Mouse (Mus musculus) cerebellum, adult 9-10 months (tissue): ENCODE data around the gene Msh6.
A peak's percentile ranks its signal among the peaks of the same experiment; 100 is the strongest.
"Not testable (repeated sequence)": the region's sequence is repeated elsewhere in the genome, so short reads cannot be mapped to it uniquely, and the experiment has no call there.

Experiments
- DNase-seq: peaks from one replicate; pipeline ENCODE4 v3.0.0; 2022

The Msh6 gene

DNA sequence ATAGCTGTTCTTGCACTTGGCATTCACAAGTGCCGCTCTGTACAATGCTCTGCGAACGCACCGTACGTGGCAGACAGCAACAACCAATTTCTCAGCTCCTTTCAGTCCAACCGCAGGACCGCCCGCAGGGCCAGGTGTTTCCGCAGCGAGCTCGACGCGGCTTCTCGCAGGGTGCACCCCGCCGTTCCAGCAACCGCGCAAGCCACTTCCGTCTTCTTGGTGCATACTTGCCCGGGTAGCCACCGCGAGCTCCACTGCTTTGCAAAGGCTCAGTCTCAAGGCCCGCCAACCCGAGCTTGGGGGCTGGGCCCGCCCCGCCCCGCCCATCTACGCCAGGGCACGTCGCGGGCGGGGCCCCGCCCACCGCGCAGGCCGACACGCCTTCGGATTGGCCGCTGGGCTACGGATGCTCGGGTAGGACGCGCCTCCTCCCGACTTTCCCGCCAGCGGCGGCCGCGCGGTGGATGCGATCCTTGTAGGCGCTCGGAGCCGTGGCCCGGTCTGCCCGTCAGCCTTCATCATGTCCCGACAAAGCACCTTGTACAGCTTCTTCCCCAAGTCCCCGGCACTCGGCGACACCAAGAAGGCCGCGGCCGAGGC is at the start of gene Msh6:
Gene Msh6, plus strand, starts transcription at position 434 of the 600 bp plus-strand sequence.
- DNase-seq: peak; percentile 83

DNA sequence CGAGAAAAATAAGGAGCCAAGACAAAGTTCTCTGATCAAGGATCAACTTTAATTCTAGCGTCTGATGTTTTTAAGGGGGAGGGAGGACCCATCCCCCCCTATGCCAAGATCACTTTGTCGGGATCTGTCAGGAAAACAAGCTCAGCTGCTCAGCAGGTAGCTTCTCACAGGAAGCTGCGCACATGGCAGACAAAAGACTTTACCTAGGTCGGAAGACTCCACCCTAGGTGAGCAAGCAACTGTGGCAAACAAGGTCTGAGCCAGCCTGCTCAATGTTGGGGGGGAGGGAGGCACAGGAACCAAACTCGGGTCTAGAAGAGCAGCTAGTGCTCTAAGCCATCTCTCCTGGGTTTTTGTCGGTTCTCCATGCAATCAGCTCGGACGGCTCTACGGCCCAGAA is 40.5 kb upstream of the Msh6 start:
- no peak for DNase-seq

DNA sequence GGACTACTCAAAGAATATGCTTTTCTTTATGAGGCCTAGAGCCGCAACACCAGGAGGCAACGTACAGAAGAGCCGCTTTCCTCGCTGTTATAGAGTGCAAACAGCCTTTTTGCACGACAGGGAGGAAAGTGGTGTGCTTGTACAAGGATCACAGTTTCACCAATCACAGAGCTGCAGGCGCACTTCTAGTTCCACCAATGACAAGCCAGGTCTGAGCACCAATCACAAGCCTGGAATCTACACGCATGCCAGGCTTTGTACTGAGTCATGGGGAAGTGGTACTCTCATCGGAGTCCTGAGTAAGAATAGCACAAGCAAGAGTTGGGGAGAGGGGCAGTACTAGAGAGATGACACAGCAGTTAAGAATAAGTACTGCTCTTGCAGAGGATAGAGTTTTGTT is 40.1 kb upstream of the Msh6 start:
- DNase-seq: no peak

DNA sequence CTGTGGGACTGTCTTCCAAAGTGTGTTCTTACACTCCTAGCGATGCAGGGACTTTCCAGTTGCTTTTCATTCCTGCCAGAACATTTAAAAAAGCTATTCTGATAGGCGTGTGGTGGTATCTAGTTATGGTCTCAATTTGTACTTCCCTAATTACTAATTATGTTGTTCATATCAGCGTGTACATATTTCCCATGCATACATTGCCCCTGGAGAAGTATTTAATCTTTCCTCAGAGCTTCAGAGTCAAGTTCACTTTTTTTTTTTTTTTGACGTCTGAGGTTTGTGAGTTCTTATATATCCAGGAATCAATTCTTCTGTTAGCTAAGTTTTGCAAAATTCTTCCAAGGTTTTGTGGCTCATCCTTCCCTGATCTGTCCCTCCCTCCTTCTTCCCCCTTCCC is 38.7 kb upstream of the Msh6 start:
- no peak for DNase-seq

DNA sequence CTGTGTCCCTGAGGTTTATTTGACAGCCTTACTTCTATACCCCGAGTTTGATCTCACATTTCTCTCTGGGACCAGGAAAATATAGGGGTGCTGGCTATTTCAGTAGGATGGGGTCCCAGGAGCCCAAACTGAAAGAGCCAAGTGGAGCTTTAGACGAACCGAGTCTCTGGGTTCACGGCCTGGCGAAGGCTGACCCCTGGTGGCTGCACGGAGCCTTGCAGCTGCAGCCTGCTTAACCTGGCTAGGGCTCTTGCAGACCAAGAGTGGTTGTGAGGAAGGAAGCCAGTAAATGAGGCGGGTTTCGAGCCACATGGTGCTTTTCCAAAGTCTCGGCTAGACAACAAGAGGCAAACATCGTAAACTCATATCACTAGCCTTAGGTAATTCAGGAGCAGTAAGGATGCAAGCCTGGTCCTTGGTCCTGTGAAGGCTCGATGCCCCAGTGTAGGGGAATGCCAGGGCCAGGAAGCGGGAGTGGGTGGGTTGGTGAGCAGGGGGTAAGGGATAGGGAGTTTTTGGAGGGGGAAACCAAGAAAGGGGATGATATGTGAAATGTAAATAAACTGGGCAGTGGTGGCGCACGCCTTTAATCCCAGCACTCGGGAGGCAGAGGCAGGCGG is 25.8 kb upstream of the Msh6 start:
- peak; percentile 85 for DNase-seq

DNA sequence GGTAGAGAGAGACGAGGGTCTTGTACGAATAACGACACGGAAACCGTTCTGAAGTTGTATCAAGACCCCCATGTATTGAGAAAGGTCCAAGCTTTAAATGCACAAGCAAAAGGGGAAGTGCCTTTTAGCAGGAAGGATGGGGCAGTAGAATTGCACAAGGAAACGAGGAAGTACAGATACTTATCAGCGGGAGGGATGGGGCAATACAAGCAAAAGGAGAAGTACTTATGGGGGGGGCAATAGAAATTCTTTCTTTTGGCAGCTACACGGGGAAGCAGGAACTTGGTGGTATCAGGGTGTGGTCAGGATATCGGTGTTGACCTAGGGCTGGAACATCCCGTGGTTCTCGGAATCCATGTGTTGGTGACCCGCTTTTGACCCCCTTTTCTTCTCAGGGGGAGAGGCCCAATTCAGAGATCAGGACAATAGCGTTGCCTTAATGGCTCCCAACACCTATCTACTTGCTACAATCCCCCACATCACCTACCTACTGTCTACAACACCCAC is 20.2 kb upstream of the Msh6 start:
- not testable (repeated sequence) for DNase-seq

DNA sequence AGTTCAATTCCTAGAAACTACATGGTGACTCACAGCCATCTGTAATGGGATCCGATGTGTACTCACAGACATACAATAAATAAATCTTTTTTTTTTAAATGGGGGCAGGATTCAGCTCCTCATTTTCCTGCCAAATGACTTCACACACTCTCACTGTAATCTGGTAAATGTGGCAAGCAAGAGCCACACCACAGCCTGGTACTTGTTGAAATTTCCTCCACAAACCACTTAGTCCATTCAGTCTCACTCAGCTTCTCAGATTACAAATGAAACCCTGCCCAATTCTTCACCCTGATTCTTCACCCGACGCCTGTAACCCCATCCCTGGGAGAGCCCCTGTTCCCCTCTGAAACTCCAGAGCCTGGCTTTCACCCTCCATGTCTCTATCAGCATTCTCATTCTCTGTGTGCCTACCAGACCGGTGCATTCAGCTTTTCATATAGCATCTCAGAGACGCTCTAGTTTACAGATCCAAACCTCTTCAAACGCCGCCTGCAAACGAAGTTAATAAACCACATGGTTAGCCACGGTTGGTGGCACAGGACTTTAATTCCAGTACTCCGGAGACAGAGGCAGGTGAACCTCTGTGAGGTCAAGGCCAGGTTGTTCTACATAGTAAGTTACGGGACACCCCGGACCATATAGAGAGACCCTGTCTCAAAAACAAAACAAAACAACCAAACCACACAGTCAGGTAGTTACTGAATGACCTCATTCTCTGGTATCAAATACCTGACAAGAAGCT is 17.6 kb upstream of the Msh6 start:
- DNase-seq: no peak

DNA sequence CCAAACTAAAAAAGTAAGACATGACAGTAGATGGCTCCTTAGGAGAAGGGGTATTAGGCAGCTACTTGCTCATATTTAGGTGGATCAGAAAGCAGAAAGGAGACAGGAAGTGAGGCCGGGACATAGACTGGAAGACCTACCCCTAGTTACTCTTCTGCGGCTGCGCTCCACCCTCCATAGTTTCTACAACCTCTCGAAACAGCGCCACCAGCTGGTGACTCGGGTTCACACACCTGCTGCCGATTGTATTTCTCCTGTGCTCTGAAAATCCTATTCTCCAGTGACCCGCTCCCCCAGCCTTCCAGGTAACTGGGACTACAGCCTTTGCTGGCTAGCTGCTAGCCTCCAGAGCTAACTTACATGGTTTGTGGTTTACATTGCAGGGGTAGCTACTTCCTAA is 16.6 kb upstream of the Msh6 start:
- no peak for DNase-seq

DNA sequence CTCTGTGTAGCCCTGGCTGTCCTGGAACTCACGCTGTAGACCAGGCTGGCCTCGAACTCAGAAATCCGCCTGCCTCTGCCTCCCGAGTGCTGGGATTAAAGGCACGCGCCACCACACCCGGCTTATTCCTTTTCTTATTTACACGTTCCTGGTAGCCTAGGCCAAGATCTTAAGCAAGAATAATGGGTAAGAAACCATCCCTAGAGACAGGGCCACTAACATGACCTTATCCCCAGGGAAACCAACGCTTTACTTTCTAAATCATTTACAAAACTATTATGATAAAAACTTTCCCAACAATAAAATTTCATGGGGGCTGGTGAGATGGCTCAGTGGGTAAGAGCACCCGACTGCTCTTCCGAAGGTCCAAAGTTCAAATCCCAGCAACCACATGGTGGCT is 15.5 kb upstream of the Msh6 start:
- DNase-seq: not testable (repeated sequence)

DNA sequence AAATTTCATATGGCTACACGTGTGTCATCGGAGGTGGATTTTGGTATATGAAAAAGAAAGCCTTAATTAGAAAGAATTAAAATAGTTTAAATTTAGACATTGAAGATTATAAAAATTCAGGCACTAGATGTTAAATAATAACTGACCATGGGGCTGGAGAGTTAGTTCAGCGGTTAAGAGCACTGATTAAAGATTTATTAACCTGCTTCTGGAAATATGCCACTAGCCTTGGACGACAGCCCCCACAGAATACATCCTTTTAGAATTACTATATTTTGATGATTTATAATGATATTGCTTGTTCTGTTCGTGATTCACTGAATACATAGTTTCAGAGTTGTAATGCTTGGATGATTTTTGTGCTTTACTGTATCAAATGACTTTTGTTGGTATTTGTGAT is 14.9 kb upstream of the Msh6 start:
- DNase-seq: not testable (repeated sequence)

DNA sequence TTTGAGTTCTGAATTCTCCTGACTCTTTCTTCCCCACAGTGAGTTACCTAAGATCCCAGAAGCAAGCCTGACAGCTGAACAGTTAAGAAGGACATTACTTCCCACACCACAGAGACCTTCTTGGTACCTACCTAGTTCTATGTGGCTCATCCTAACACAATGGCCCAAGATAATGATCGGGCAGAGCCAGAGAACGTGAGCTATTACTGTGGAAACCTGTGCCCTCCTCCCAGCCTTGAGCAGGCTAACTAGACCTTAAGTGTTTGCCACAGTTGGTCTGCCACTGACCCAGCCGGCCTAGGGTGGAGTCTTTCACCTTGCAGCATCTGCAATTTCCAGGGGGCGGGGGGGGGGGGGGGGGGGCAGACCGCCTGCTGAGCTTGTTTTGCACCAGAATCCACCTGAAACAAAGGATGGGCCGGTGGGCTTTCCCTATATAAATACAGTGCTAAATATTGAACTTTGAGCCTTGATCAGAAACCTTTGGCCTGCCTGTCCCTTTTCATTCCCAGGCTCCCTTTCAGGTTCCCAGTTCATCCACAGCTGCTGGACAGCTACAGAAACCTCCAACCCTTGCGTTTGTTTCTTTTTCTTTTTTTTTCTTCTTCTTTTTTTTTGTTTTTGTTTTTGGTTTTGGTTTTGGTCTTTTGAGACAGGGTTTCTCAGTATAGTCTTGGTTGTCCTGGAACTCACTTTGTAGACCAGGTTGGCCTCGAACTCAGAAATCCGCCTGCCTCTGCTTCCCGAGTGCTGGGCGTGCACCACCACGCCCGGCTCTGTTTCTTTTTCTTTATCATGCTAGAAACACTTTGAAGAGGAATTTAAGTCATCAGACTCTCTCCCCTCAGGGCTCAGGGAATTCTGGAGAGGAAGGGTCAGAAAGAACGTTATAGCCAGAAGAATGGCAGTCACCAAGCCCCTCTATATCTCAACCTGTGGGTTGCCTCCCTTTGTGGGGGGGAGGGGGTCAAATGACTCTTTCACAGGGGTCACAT is 11.5 kb upstream of the Msh6 start:
- DNase-seq: no peak

DNA sequence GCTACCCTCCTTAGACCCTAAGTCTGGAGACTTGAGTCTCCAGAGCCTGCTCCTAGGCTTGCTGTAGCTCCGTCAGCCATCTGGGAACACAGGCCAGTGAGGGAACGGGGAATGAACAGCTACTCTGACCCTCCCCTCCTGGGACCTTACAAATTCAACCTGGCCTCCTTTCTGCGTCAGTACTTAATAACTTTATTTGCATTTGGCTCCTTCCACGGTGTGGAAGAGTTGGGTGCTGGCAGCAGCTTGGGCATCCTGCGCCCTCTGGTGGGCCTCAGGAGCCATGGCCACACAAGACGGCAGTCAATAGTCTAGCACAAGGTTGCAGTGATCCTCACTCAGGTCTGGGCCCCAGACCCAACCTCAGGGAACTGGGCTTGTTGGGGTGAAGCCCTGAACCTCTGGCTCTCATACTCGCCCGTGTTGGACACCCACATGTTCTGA is 6.4 kb upstream of the Msh6 start:
- not testable (repeated sequence) for DNase-seq

DNA sequence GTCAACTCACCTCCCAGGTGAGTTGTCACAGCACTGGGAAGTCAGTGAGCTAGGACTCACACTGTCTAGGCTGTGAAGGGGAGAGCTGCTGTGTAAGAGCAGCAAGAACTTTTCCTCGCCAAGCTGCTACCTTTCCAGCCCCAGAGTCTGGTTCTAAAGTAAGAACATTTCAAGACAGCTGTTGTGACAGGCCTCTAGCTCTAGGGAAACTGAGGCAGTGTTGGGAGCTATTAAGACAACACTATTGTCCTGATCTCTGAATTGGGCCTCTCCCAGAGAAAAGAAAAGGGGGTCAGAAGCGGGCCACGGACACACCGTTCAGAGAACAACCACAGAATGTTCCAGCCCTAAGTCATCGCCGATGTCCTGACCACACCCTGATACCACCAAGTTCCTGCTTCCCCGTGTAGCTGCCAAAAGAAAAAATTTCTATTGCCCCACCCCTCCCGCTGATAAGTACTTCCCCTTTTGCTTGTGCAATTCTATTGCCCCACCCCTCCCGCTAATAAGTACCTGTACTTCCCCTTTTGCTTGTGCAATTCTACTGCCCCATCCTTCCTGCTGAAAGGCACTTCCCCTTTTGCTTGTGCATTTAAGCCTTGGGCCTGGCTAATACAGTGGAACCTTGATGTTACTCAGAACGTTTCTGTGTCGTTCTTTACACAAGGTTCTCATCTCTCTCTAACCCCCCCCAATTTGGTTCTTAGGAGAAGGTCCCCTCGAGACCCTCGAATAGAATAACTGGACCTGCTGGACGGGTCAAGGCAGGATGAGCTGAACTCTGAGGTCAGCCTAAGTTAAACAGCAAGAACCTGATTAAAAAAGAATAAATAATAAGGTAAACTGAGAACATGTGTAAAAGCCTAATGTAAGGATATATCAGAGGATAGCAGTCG is 2.9 kb upstream of the Msh6 start:
- DNase-seq: not testable (repeated sequence)

DNA sequence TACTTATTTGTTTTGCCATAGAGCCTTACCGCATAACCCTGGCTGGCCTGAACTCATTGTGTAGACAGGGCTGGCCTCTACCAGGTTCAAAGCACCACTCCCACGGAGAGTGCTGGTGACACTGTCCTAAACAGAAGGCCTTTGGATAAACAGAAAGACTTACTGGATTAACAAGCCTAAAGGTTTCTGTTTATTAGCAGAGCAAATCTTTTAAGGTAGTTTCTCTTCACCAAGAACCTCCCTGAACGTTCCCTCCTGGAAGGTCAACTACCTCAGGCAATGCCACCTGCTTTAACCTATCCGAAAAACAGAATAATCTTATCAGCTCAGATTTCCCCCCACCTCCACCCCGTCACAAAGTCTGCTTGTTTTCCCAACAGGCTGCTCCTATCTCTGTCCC is 2.0 kb upstream of the Msh6 start:
- no peak for DNase-seq

DNA sequence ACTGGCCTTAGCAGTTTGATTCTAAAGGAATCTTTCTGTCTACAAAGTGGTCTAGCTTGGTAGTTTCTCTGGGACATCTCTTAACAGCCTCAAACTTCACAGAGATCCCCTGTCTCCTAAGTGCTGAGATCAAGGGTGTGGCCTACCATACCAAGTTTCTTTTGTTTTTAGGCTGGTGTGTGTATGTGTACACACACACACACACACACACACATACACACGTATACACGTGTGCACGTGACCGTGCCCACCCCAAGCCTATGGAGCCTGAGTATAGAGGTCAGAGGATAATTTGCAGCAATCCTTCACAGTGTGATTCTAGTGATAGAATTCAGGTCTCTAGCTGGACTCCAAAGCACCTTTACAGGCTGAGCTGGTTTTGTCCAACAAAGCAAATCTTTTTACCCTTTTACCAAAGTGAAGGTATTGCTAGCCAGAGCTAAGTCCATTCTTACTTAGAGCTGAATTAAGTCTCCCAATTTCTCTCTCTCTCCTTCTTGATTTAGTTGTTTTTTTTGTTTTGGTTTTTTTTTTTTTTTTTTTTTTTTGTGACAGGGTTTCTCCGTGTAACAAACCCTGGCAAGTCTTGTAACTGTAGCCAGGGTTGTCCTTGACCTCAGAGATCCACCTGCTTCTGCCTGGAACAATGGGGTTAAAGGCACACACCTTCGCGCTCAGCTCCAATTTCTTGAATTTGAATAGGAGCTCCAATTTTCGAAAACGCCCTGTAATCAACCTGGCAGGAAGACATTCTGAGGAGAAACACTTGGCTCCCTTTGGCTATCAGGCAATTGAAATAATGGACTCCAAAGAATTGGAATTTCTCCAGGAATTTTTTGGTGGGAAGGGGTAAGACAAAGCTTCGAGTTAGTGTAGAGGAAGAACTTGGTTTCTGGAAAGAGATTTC is 1.3 kb upstream of the Msh6 start:
- no peak for DNase-seq

DNA sequence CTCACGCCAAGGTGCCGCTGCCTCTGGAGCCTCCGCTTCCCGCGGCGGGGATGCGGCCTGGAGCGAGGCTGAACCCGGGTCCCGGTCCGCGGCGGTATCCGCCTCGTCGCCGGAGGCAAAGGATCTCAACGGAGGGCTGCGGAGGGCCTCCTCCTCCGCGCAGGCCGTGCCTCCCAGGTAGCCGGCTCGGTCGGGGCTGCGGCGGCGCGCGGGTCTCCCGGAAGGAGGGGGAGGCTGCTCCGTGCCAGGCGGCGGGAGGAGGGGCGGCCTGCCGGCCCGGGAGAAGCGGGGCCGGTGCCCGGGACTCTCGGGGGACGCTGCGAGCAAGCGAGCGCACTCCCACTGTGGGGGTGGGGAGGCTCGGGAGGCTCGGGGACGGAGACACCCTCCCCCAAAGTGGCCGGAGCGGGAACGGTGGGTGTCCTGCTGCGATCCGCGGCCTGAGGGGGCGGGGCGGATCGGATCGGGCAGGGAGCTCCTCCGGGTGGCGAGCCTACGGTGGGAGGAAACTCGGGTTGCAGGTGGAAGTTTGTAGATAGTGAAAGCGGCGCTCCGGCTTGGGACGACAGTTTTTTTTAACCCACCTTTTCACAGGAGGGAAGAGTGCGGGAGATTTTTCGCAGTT is 479 bp downstream of the Msh6 start:
- peak; percentile 52 for DNase-seq

DNA sequence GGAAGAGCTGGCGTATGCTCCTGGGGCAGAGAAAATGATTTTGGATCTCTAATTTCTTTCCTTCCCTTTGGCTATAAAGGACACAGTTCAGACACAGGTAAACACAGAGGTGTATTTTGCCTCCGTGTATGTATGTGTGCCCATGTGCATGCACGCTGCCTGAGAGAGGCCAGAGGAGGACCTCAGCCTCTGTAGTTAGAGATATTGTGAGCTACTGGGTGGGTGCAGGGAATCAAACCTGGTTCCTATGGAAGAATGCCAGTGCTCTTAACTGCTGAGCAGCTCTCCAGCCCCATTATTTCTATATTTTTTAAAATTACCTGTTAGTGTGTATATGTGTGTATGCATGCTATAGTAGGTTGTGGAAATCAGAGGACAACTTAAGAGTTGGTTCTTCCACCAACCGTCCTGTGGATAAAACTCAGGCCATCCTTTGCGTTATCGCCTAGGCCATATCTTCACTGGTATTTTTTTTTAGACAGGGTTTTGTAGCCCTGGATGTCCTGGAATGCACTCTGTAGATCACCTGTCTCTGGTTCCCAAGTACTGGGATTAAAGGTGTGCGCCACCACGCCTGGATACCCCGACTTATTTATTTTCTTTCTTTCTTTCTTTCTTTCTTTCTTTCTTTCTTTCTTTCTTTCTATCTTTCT is 1.4 kb downstream of the Msh6 start:
- DNase-seq: no peak

DNA sequence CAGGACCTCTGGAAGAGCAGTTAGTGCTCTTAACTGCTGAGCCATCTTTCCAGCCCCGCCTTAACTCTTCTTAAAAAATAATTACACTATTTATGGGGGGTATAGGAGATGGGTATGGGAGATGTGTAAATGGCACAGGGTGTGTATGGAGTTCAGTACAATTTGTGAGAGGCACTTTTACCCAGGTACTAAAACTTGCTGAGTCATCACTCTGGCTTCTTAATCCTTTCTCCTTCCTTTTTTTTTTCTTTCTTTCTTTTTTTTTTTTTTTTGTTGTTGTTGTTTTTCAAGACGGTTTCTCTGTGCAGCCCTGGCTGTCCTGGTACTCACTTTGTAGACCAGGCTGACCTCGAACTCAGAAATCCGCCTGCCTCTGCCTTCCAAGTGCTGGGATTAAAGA is 2.1 kb downstream of the Msh6 start:
- DNase-seq: not testable (repeated sequence)

DNA sequence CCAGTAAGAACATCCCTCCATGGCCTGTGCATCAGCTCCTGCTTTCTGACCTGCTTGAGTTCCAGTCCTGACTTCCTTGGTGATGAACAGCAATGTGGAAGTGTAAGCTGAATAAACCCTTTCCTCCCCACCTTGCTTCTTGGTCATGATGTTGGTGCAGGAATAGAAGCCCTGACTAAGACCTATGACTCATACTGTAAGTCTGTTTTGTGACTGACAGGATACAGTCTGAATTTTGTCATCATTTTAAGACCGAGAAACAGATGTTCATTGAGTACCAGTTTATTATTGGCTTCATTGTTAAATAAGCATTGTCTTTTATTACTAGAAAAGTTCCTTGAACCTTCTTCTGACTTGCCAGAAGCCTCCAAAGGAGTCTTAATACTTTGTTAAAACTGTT is 4.8 kb downstream of the Msh6 start:
- DNase-seq: not testable (repeated sequence)

DNA sequence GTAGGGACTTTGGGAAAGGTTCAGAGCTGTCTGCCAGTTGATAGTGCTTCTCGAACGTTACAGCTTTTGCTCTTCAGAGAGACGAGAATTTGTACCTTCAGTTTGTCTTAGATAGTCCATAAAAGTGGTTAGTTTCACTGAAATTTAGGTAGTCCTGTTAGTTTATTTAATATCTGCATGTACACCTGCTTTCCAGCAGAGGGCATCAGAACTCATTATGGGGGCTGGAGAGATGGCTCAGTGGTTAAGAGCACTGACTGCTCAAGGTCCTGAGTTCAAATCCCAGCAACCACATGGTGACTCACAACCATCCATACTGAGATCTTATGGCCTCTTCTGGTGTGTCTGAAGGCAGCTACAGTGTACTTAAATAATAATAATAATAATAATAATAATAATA is 7.2 kb downstream of the Msh6 start:
- DNase-seq: no peak
